Mouse (Mus musculus) C2C12 (cell line): ENCODE data around the gene Phtf2.

Experiments used
- CTCF ChIP-seq: IDR thresholded peaks from one replicate; pipeline ENCODE4 v1.5.1; 2011; ENCODE audit not compliant: control insufficient read depth, insufficient read depth, insufficient read length
- MAX ChIP-seq: IDR thresholded peaks from one replicate; pipeline ENCODE4 v1.6.1; 2011; ENCODE audit warnings: mild to moderate bottlenecking, control low read depth

- TF ChIP-seq MAX (no peak), CTCF (no peak)
Measured at GRCm38 (mm10) chr5:20929669-20930151, 47.8 kb upstream of the Phtf2 start.
